Comparison of ENCODE assay signal across 10 mouse cellular contexts in the genomic region with DNA sequence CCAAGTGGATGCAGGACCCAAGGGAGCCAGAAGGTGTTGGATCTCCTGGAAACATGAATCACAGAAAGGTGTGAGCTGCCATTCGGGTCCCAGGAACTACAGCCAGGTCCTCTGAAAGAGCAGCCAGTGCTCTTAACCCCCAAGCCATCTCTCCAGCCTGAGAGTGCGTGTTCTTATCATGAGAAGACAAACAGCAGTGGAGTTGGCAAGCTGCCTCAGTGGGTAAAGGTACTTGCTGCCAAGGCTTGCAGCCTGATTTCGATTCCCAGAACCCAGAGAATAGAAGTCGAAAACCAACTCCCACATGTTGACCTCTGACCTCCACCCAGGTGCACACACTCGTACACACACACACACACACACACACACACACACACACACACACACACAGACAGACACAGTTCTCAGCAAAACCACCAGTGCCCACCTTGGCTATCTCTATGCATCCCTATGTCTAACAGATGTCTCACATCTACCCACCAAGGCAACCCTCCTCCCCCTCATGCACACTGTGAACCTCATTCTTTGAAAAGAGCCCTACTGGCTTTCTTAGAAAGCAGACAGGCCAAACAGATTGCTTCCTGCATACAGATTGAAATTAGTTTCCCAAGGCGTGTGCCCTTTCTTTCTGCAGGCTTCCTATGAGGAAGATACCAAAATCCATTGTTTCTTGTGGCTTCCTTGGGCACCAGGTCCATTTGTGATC. TPM values are rescaled to one million over a fixed set of nuclear protein-coding genes. Genes with fewer than 3 reads are reported as not detected.
DNase-seq lines count a peak whose midpoint lies in the region; ATAC-seq and TF ChIP-seq lines count a peak whose summit lies in the region.
"Had no signal": no experiment of that assay in that cellular context is flagged by ENCODE, and none has a peak within 500 bp of the region (broad histone marks: within the 10 kb centered on the region; RNA-seq: fewer than 3 reads in every experiment).

No protein-coding gene starts in this region.

- TF ChIP-seq CTCF in left cerebral cortex, adult 2 months (IDR thresholded peaks at IDR 0.05): no peak
- TF ChIP-seq CTCF in thymus, adult 2 months (IDR thresholded peaks at IDR 0.05; ENCODE audit: borderline replicate concordance, control insufficient read depth, extremely low read depth, insufficient read depth, low read length, poor library complexity): no peak

- intact Hi-C loops in left cerebral cortex, adult 2 months (cut with DNase I): no loop called here
- intact Hi-C loops in left cerebral cortex, postnatal 14 days (cut with DNase I): loop anchor here (2.0 kb wide), 1 partner anchor 43 kb away; a partner anchor contains a TSS

- no peak overlapping the region for H3K4me3 ChIP-seq in left cerebral cortex, adult 2 months
- no peak overlapping the region for H3K4me3 ChIP-seq in hindbrain, embryonic 10.5 days
- no peak overlapping the region for H3K4me3 ChIP-seq in midbrain, embryonic 14.5 days (replicated peaks; ENCODE audit: low read depth, low read length)
- no peak overlapping the region for H3K4me3 ChIP-seq in thymus, adult 2 months (ENCODE audit: control insufficient read depth, insufficient read depth, low read length)
- H3K4me3 ChIP-seq in kidney, embryonic 16.5 days (ENCODE audit: low read length): no peak overlapping the region

- peaks cover 11% of the 10 kb centered on the region for H3K27me3 ChIP-seq in hindbrain, embryonic 10.5 days (ENCODE audit: insufficient read depth, poor library complexity, severe bottlenecking)
- no peaks in the 10 kb centered on the region for H3K27me3 ChIP-seq in midbrain, embryonic 14.5 days (ENCODE audit: control insufficient read depth, insufficient read depth, low read length)
- no peaks in the 10 kb centered on the region for H3K27me3 ChIP-seq in thymus, adult 2 months (ENCODE audit: control insufficient read depth, insufficient read depth, low read length)
- no peaks in the 10 kb centered on the region for H3K27me3 ChIP-seq in kidney, embryonic 16.5 days (ENCODE audit: insufficient read depth, low read length)

- no peaks in the 10 kb centered on the region for H3K9me3 ChIP-seq in hindbrain, embryonic 10.5 days
- no peaks in the 10 kb centered on the region for H3K9me3 ChIP-seq in midbrain, embryonic 14.5 days (ENCODE audit: control insufficient read depth, low read length)
- no peaks in the 10 kb centered on the region for H3K9me3 ChIP-seq in kidney, embryonic 16.5 days (ENCODE audit: low read length)

- TF ChIP-seq POLR2A in thymus, adult 2 months (IDR thresholded peaks at IDR 0.05; ENCODE audit: control insufficient read depth, extremely low read depth, insufficient read depth, low read length, poor library complexity): no peak

- no peaks in the 10 kb centered on the region for H3K36me3 ChIP-seq in hindbrain, embryonic 10.5 days
- no peaks in the 10 kb centered on the region for H3K36me3 ChIP-seq in midbrain, embryonic 14.5 days (ENCODE audit: control insufficient read depth, insufficient read depth, low read length)
- H3K36me3 ChIP-seq in thymus, adult 2 months (ENCODE audit: control insufficient read depth, insufficient read depth, low read length): no peaks in the 10 kb centered on the region
- no peaks in the 10 kb centered on the region for H3K36me3 ChIP-seq in kidney, embryonic 16.5 days (ENCODE audit: insufficient read depth, low read length)

- ATAC-seq in midbrain, embryonic 14.5 days (ENCODE audit: low FRiP score, low TSS enrichment): no peak
- no peak for ATAC-seq in kidney, embryonic 16.5 days (ENCODE audit: low FRiP score, low TSS enrichment)
- no peak for ATAC-seq in frontal cortex, adult (ENCODE audit: low TSS enrichment)

- no peak for DNase-seq in left cerebral cortex, adult 2 months (ENCODE audit: extremely low spot score in 1 of 2, low spot score in 2 of 2)
- DNase-seq in left cerebral cortex, postnatal 14 days (ENCODE audit: low spot score in 2 of 2): no peak
- peak; percentile 56 for DNase-seq in adrenal gland, postnatal 14 days
- DNase-seq in hindbrain, embryonic 10.5 days (ENCODE audit: low spot score): no peak
- peak; percentile 51 for DNase-seq in midbrain, embryonic 14.5 days
- DNase-seq in thymus, adult 2 months: no peak

- H3K4me1 ChIP-seq in hindbrain, embryonic 10.5 days (replicated peaks): peaks cover 67% of the 10 kb centered on the region
- H3K4me1 ChIP-seq in midbrain, embryonic 14.5 days (ENCODE audit: control insufficient read depth, insufficient read depth, low read length): peaks cover 30% of the 10 kb centered on the region
- peaks cover 9% of the 10 kb centered on the region for H3K4me1 ChIP-seq in thymus, adult 2 months (replicated peaks; ENCODE audit: control insufficient read depth, insufficient read depth, low read length)
- peaks cover 34% of the 10 kb centered on the region for H3K4me1 ChIP-seq in kidney, embryonic 16.5 days (ENCODE audit: insufficient read depth, low read length)

- no peak overlapping the region for H3K4me2 ChIP-seq in midbrain, embryonic 14.5 days (ENCODE audit: low read length)
- no peak overlapping the region for H3K4me2 ChIP-seq in kidney, embryonic 16.5 days (replicated peaks; ENCODE audit: low read depth, low read length)

- 0 out of 2 replicates have a peak overlapping the region, but pooled peaks have one; percentile 36 for H3K27ac ChIP-seq in left cerebral cortex, adult 2 months
- peak overlapping the region; percentile 88 for H3K27ac ChIP-seq in hindbrain, embryonic 10.5 days
- H3K27ac ChIP-seq in midbrain, embryonic 14.5 days (replicated peaks; ENCODE audit: low read depth, low read length): peak overlapping the region; percentile 88
- H3K27ac ChIP-seq in thymus, adult 2 months (ENCODE audit: control insufficient read depth, insufficient read depth, low read length): no peak overlapping the region
- H3K27ac ChIP-seq in kidney, embryonic 16.5 days (ENCODE audit: low read length): no peak overlapping the region

- no peak overlapping the region for H3K9ac ChIP-seq in midbrain, embryonic 14.5 days (replicated peaks; ENCODE audit: low read length)
- no peak overlapping the region for H3K9ac ChIP-seq in kidney, embryonic 16.5 days (replicated peaks; ENCODE audit: low read length)

- 78% methylated on average over 6 of the region's 6 CpGs for WGBS in hindbrain, embryonic 10.5 days
- WGBS in midbrain, embryonic 14.5 days: 66% methylated on average over 6 of the region's 6 CpGs
- 28% methylated on average over 6 of the region's 6 CpGs for WGBS in thymus, adult 2 months
- WGBS in kidney, embryonic 16.5 days: 67% methylated on average over 6 of the region's 6 CpGs

RNA-seq across cellular contexts. Expression of a gene that starts 43.4 kb away (rescaled TPM):
- total RNA-seq in left cerebral cortex, adult 2 months (2021): 100 to 1,000 TPM; 226 to 228 TPM
- total RNA-seq in left cerebral cortex, postnatal 14 days (2021): 100 to 1,000 TPM; 133 to 138 TPM
- total RNA-seq in adrenal gland, postnatal 14 days (2021): 86.3 and 94.8 TPM in 2 replicates
- polyA plus RNA-seq in hindbrain, embryonic 10.5 days (2016; fragmentation: Nextera tagmentation; extraction: Ambion mirVana): 38.0 and 40.2 TPM in 2 replicates
- polyA plus RNA-seq in midbrain, embryonic 14.5 days (2014; fragmentation: Nextera tagmentation; extraction: Ambion mirVana): 90.8 and 92.9 TPM in 2 replicates
- 104 and 127 TPM in 2 replicates for polyA plus RNA-seq in thymus, adult 2 months (2012; rRNA removed)
- 88.1 and 97.1 TPM in 2 replicates for polyA plus RNA-seq in kidney, embryonic 16.5 days (2015; fragmentation: Nextera tagmentation; extraction: Ambion mirVana)

RNA-seq across cellular contexts. Expression of a gene that starts 54.3 kb away (rescaled TPM):
- total RNA-seq in left cerebral cortex, adult 2 months (2021): 1 to 10 TPM; 1.2 to 1.3 TPM
- 1 to 10 TPM in 1 of 2 experiments, under 1 TPM in 1; 0.86 to 1.3 TPM for total RNA-seq in left cerebral cortex, postnatal 14 days (2021)
- total RNA-seq in adrenal gland, postnatal 14 days (2021): not detected in 2 replicates
- 0.16 and 0.73 TPM in 2 replicates for polyA plus RNA-seq in hindbrain, embryonic 10.5 days (2016; fragmentation: Nextera tagmentation; extraction: Ambion mirVana)
- 0.22 TPM in 1 of 2 replicates, not detected in the other for polyA plus RNA-seq in midbrain, embryonic 14.5 days (2014; fragmentation: Nextera tagmentation; extraction: Ambion mirVana)
- polyA plus RNA-seq in thymus, adult 2 months (2012; rRNA removed): 0.27 and 0.34 TPM in 2 replicates
- not detected in 2 replicates for polyA plus RNA-seq in kidney, embryonic 16.5 days (2015; fragmentation: Nextera tagmentation; extraction: Ambion mirVana)
- total RNA-seq: hematopoietic stem cell, adult 5-6 weeks had no signal
- polyA plus RNA-seq: limb, embryonic 11.5 days had no signal

Comparison
In these comparisons a context has a peak if more than half of its experiments do, and no peak if none do; other contexts are left out.
1. DNase-seq: peak in adrenal gland, postnatal 14 days (single experiment) and midbrain, embryonic 14.5 days (single experiment); none in left cerebral cortex, adult 2 months (0 of 2), left cerebral cortex, postnatal 14 days (0 of 2), hindbrain, embryonic 10.5 days (single experiment) and thymus, adult 2 months (single experiment).
2. H3K27ac ChIP-seq: peak in left cerebral cortex, adult 2 months (single experiment), hindbrain, embryonic 10.5 days (single experiment) and midbrain, embryonic 14.5 days (single experiment); none in thymus, adult 2 months (single experiment) and kidney, embryonic 16.5 days (single experiment).